Comparison of ENCODE assay signal across 9 mouse cellular contexts in genomic region chr9:37459665-37460042, GRCm38 (mm10). TPM values are rescaled to one million over a fixed set of nuclear protein-coding genes. Genes with fewer than 3 reads are reported as not detected.
DNase-seq lines count a peak whose midpoint lies in the region; ATAC-seq lines count a peak whose summit lies in the region.
"Had no signal": no experiment of that assay in that cellular context is flagged by ENCODE, and none has a peak within 500 bp of the region (broad histone marks: within the 10 kb centered on the region; RNA-seq: fewer than 3 reads in every experiment).

No protein-coding gene starts in this region.

- no peak for ATAC-seq in megakaryocyte, adult 5-6 weeks (ENCODE audit: poor library complexity, severe bottlenecking)
- ATAC-seq in limb, embryonic 12.5 days (ENCODE audit: insufficient number of reproducible peaks, insufficient read depth, low FRiP score, low TSS enrichment, low read depth) = no peak
- ATAC-seq in stomach, embryonic 16.5 days (ENCODE audit: insufficient read depth, low FRiP score) = no peak

- H3K4me2 ChIP-seq in limb, embryonic 12.5 days = peak overlapping the region; percentile 97
- peak overlapping the region; percentile 91 for H3K4me2 ChIP-seq in stomach, embryonic 16.5 days (ENCODE audit: low read depth, low read length)

- H3K4me3 ChIP-seq in megakaryocyte, embryonic 14.5 days (replicated peaks) = peak overlapping the region; percentile 93
- peak overlapping the region; percentile 53 for H3K4me3 ChIP-seq in limb, embryonic 12.5 days (replicated peaks)
- peak overlapping the region; percentile 50 for H3K4me3 ChIP-seq in stomach, embryonic 16.5 days (replicated peaks; ENCODE audit: low read length)

- no peaks in the 10 kb centered on the region for H3K9me3 ChIP-seq in megakaryocyte, embryonic 14.5 days
- H3K9me3 ChIP-seq in limb, embryonic 12.5 days = no peaks in the 10 kb centered on the region
- no peaks in the 10 kb centered on the region for H3K9me3 ChIP-seq in stomach, embryonic 16.5 days (replicated peaks; ENCODE audit: control insufficient read depth, low read length)

- H3K27me3 ChIP-seq in megakaryocyte, embryonic 14.5 days (replicated peaks) = peaks cover 69% of the 10 kb centered on the region
- peaks cover 98% of the 10 kb centered on the region for H3K27me3 ChIP-seq in limb, embryonic 12.5 days
- peaks cover 73% of the 10 kb centered on the region for H3K27me3 ChIP-seq in stomach, embryonic 16.5 days (ENCODE audit: control insufficient read depth, insufficient read depth, low read length)

- DNase-seq in embryo, embryonic 9.5 days (ENCODE audit: extremely low spot score) = peak; percentile 53
- no peak for DNase-seq in embryo, embryonic 10 days (ENCODE audit: low spot score)
- no peak for DNase-seq in spleen, adult 12 weeks (ENCODE audit: low spot score)
- no peak for DNase-seq in gastrocnemius, adult 18-20 months (ENCODE audit: low spot score)

- no peak overlapping the region for H3K9ac ChIP-seq in limb, embryonic 12.5 days (replicated peaks)
- peak overlapping the region; percentile 37; the same call in 1 of the 2 replicates for H3K9ac ChIP-seq in stomach, embryonic 16.5 days (ENCODE audit: low read length)

- peaks cover 75% of the 10 kb centered on the region for H3K4me1 ChIP-seq in megakaryocyte, embryonic 14.5 days
- peaks cover 33% of the 10 kb centered on the region for H3K4me1 ChIP-seq in limb, embryonic 12.5 days (replicated peaks)
- H3K4me1 ChIP-seq in stomach, embryonic 16.5 days (ENCODE audit: control insufficient read depth, insufficient read depth, low read length) = peaks cover 13% of the 10 kb centered on the region; the same call in 1 of the 2 replicates

- WGBS in limb, embryonic 12.5 days = under 1% methylated on average over 9 of the region's 9 CpGs
- 2% methylated on average over 9 of the region's 9 CpGs for WGBS in stomach, embryonic 16.5 days

- no peak overlapping the region for H3K27ac ChIP-seq in limb, embryonic 12.5 days
- H3K27ac ChIP-seq in stomach, embryonic 16.5 days (ENCODE audit: low read length) = no peak overlapping the region

- H3K36me3 ChIP-seq in megakaryocyte, embryonic 14.5 days (replicated peaks; ENCODE audit: low read length) = peaks cover 14% of the 10 kb centered on the region
- no peaks in the 10 kb centered on the region for H3K36me3 ChIP-seq in limb, embryonic 12.5 days
- no peaks in the 10 kb centered on the region for H3K36me3 ChIP-seq in stomach, embryonic 16.5 days (ENCODE audit: control insufficient read depth, insufficient read depth, low read length)

RNA-seq across cellular contexts. Expression of gene Robo3, which starts 26.6 kb away (rescaled TPM):
- polyA plus RNA-seq in megakaryocyte, embryonic 14.5 days (2012; ENCODE audit: insufficient read depth, low replicate concordance) = 433 and 1,147 TPM in 2 replicates
- not detected in 2 replicates for total RNA-seq in megakaryocyte, adult 5-6 weeks (2015)
- total RNA-seq in megakaryocyte, adult 5-6 weeks (2017) = 0.20 TPM in 1 of 2 replicates, not detected in the other
- 0.10 TPM in 1 of 2 replicates, not detected in the other for polyA plus RNA-seq in limb, embryonic 12.5 days (2016; fragmentation: Nextera tagmentation; extraction: Ambion mirVana)
- polyA plus RNA-seq in stomach, embryonic 16.5 days (2015; fragmentation: Nextera tagmentation; extraction: Ambion mirVana) = not detected in 2 replicates
- not detected for total RNA-seq in gastrocnemius, adult 18-20 months (2021)
- total RNA-seq: neutrophil, adult 5-6 weeks had no signal

RNA-seq across cellular contexts. Expression of gene Msantd2, which starts 29.5 kb away (rescaled TPM):
- polyA plus RNA-seq in megakaryocyte, embryonic 14.5 days (2012; ENCODE audit: insufficient read depth, low replicate concordance) = 1.5 and 3.5 TPM in 2 replicates
- total RNA-seq in megakaryocyte, adult 5-6 weeks (2015) = 15.1 and 18.4 TPM in 2 replicates
- 24.4 and 26.4 TPM in 2 replicates for total RNA-seq in megakaryocyte, adult 5-6 weeks (2017)
- 40.4 and 45.0 TPM in 2 replicates for polyA plus RNA-seq in limb, embryonic 12.5 days (2016; fragmentation: Nextera tagmentation; extraction: Ambion mirVana)
- 15.3 and 16.1 TPM in 2 replicates for polyA plus RNA-seq in stomach, embryonic 16.5 days (2015; fragmentation: Nextera tagmentation; extraction: Ambion mirVana)
- 1 to 10 TPM; 3.2 to 5.5 TPM for total RNA-seq in gastrocnemius, adult 18-20 months (2021)

RNA-seq across cellular contexts. Expression of gene Robo4, which starts 58.0 kb away (rescaled TPM):
- polyA plus RNA-seq in megakaryocyte, embryonic 14.5 days (2012; ENCODE audit: insufficient read depth, low replicate concordance) = not detected in 2 replicates
- total RNA-seq in megakaryocyte, adult 5-6 weeks (2015) = not detected in 2 replicates
- total RNA-seq in megakaryocyte, adult 5-6 weeks (2017) = not detected in 2 replicates
- polyA plus RNA-seq in limb, embryonic 12.5 days (2016; fragmentation: Nextera tagmentation; extraction: Ambion mirVana) = 8.4 and 10.3 TPM in 2 replicates
- polyA plus RNA-seq in stomach, embryonic 16.5 days (2015; fragmentation: Nextera tagmentation; extraction: Ambion mirVana) = 12.3 and 13.3 TPM in 2 replicates
- total RNA-seq in gastrocnemius, adult 18-20 months (2021) = 10 to 100 TPM in 1 of 2 experiments, 1 to 10 TPM in 1; 6.4 to 10.1 TPM
- total RNA-seq: neutrophil, adult 5-6 weeks had no signal

Comparison
In these comparisons a context has a peak if more than half of its experiments do, and no peak if none do; other contexts are left out.
1. RNA of gene Robo3, which starts 26.6 kb away (polyA plus RNA-seq): 433 to 1,147 TPM in megakaryocyte, embryonic 14.5 days; not detected in stomach, embryonic 16.5 days and 0.10 TPM in limb, embryonic 12.5 days; every median in the first group is over 100 times any median in the second.
2. Peak in every context shown above with its lines, with median percentiles within 50 percentile points of each other: H3K4me3 ChIP-seq.